Mouse (Mus musculus): ENCODE measurements around the gene Trappc13. TPM values are rescaled to one million over a fixed set of nuclear protein-coding genes. Genes with fewer than 3 reads are reported as not detected.
"Not testable (repeated sequence)": the region's sequence is repeated elsewhere in the genome, so short reads cannot be mapped to it uniquely, and the experiment has no call there.

Gene Trappc13
- polyA plus RNA-seq (2012; rRNA removed) = 1.7 and 4.6 TPM in 2 replicates

GRCm38 (mm10) chr13:104177796-104178649, at the start of gene Trappc13:
Gene Trappc13, minus strand, starts transcription at chr13:104178469.
- Histone ChIP-seq H3K4me3 (ENCODE audit: low read depth, low read length) (peak within 1 kb of the TSS; percentile 93), H3K36me3 (ENCODE audit: control insufficient read depth, insufficient read depth, low read length) (peaks cover 7% of the 10 kb centered on the region), H3K27ac (ENCODE audit: insufficient read depth, low read depth, low read length) (peak within 1 kb of the TSS; percentile 72), H3K27me3 (ENCODE audit: control insufficient read depth, insufficient read depth, low read length) (no peaks in the 10 kb centered on the region), H3K4me1 (ENCODE audit: control insufficient read depth, insufficient read depth, insufficient read length, low read length) (no peaks in the 10 kb centered on the region)
- WGBS = under 1% methylated on average over 32 of the region's 32 CpGs
- TF ChIP-seq POLR2A (IDR thresholded peaks at IDR 0.05; ENCODE audit: low read depth, low read length) = no peak; the same call in 1 of the 2 replicates
- no peak for TF ChIP-seq CTCF (IDR thresholded peaks at IDR 0.05; ENCODE audit: extremely low read depth, insufficient read length, insufficient replicate concordance, low read depth, low read length)

- peaks cover 4% of the 10 kb centered on the region for H3K36me3 ChIP-seq (ENCODE audit: control insufficient read depth, insufficient read depth, low read length)
- TF ChIP-seq CTCF (IDR thresholded peaks at IDR 0.05; ENCODE audit: extremely low read depth, insufficient read length, insufficient replicate concordance, low read depth, low read length) (no peak), POLR2A (IDR thresholded peaks at IDR 0.05; ENCODE audit: low read depth, low read length) (no peak)
- 7% methylated on average over 3 of the region's 3 CpGs for WGBS
- H3K27me3 ChIP-seq (ENCODE audit: control insufficient read depth, insufficient read depth, low read length) = no peaks in the 10 kb centered on the region
- no peak overlapping the region for H3K4me3 ChIP-seq (ENCODE audit: low read depth, low read length)
- H3K27ac ChIP-seq (ENCODE audit: insufficient read depth, low read depth, low read length) = no peak overlapping the region
- H3K4me1 ChIP-seq (ENCODE audit: control insufficient read depth, insufficient read depth, insufficient read length, low read length) = no peaks in the 10 kb centered on the region
Observed at GRCm38 (mm10) chr13:104227478-104227877, 49.2 kb upstream of the Trappc13 start.

GRCm38 (mm10) chr13:104204313-104204712, 26.0 kb upstream of the Trappc13 start:
- 31% methylated on average over 1 of the region's 1 CpGs for WGBS

GRCm38 (mm10) chr13:104195891-104196290, 17.6 kb upstream of the Trappc13 start:
- not testable (repeated sequence) for H3K27ac ChIP-seq (ENCODE audit: insufficient read depth, low read depth, low read length); H3K27me3 ChIP-seq (ENCODE audit: control insufficient read depth, insufficient read depth, low read length); H3K4me3 ChIP-seq (ENCODE audit: low read depth, low read length); H3K4me1 ChIP-seq (ENCODE audit: control insufficient read depth, insufficient read depth, insufficient read length, low read length)
- peaks cover 20% of the 10 kb centered on the region for H3K36me3 ChIP-seq (ENCODE audit: control insufficient read depth, insufficient read depth, low read length)

More at GRCm38 (mm10) chr13:104204313-104204712, 26.0 kb upstream of the Trappc13 start:
- peaks cover 26% of the 10 kb centered on the region for H3K36me3 ChIP-seq (ENCODE audit: control insufficient read depth, insufficient read depth, low read length)
- no peak overlapping the region for H3K4me3 ChIP-seq (ENCODE audit: low read depth, low read length)
- H3K4me1 ChIP-seq (ENCODE audit: control insufficient read depth, insufficient read depth, insufficient read length, low read length) = no peaks in the 10 kb centered on the region
- TF ChIP-seq POLR2A (IDR thresholded peaks at IDR 0.05; ENCODE audit: low read depth, low read length) = no peak
- TF ChIP-seq CTCF (IDR thresholded peaks at IDR 0.05; ENCODE audit: extremely low read depth, insufficient read length, insufficient replicate concordance, low read depth, low read length) = no peak
- H3K27ac ChIP-seq (ENCODE audit: insufficient read depth, low read depth, low read length) = no peak overlapping the region
- no peaks in the 10 kb centered on the region for H3K27me3 ChIP-seq (ENCODE audit: control insufficient read depth, insufficient read depth, low read length)

GRCm38 (mm10) chr13:104187357-104187756, 9.1 kb upstream of the Trappc13 start:
- 69% methylated on average over 4 of the region's 4 CpGs for WGBS
- H3K4me1 ChIP-seq (ENCODE audit: control insufficient read depth, insufficient read depth, insufficient read length, low read length) = no peaks in the 10 kb centered on the region

GRCm38 (mm10) chr13:104179176-104179888, 1.1 kb upstream of the Trappc13 start:
- TF ChIP-seq CTCF (IDR thresholded peaks at IDR 0.05; ENCODE audit: extremely low read depth, insufficient read length, insufficient replicate concordance, low read depth, low read length) (no peak), POLR2A (IDR thresholded peaks at IDR 0.05; ENCODE audit: low read depth, low read length) (no peak)
- Histone ChIP-seq H3K27me3 (ENCODE audit: control insufficient read depth, insufficient read depth, low read length) (no peaks in the 10 kb centered on the region), H3K4me1 (ENCODE audit: control insufficient read depth, insufficient read depth, insufficient read length, low read length) (no peaks in the 10 kb centered on the region), H3K27ac (ENCODE audit: insufficient read depth, low read depth, low read length) (peak overlapping the region; percentile 48), H3K4me3 (ENCODE audit: low read depth, low read length) (peak overlapping the region; percentile 93), H3K36me3 (ENCODE audit: control insufficient read depth, insufficient read depth, low read length) (peaks cover 8% of the 10 kb centered on the region)
- WGBS = 5% methylated on average over 13 of the region's 13 CpGs

More at GRCm38 (mm10) chr13:104187357-104187756, 9.1 kb upstream of the Trappc13 start:
- no peak overlapping the region for H3K4me3 ChIP-seq (ENCODE audit: low read depth, low read length)
- no peak for TF ChIP-seq CTCF (IDR thresholded peaks at IDR 0.05; ENCODE audit: extremely low read depth, insufficient read length, insufficient replicate concordance, low read depth, low read length)
- TF ChIP-seq POLR2A (IDR thresholded peaks at IDR 0.05; ENCODE audit: low read depth, low read length) = no peak
- no peak overlapping the region for H3K27ac ChIP-seq (ENCODE audit: insufficient read depth, low read depth, low read length)
- no peaks in the 10 kb centered on the region for H3K27me3 ChIP-seq (ENCODE audit: control insufficient read depth, insufficient read depth, low read length)
- H3K36me3 ChIP-seq (ENCODE audit: control insufficient read depth, insufficient read depth, low read length) = peaks cover 33% of the 10 kb centered on the region

GRCm38 (mm10) chr13:104178650-104179121, 417 bp upstream of the Trappc13 start, which contains the start of gene Trim23:
Gene Trim23, plus strand, starts transcription at chr13:104178797.
- peak within 1 kb of the TSS; percentile 72 for H3K27ac ChIP-seq (ENCODE audit: insufficient read depth, low read depth, low read length)
- H3K27me3 ChIP-seq (ENCODE audit: control insufficient read depth, insufficient read depth, low read length) = no peaks in the 10 kb centered on the region
- peaks cover 8% of the 10 kb centered on the region for H3K36me3 ChIP-seq (ENCODE audit: control insufficient read depth, insufficient read depth, low read length)
- TF ChIP-seq POLR2A (IDR thresholded peaks at IDR 0.05; ENCODE audit: low read depth, low read length) = peak; percentile 88
- TF ChIP-seq CTCF (IDR thresholded peaks at IDR 0.05; ENCODE audit: extremely low read depth, insufficient read length, insufficient replicate concordance, low read depth, low read length) = no peak
- H3K4me3 ChIP-seq (ENCODE audit: low read depth, low read length) = peak within 1 kb of the TSS; percentile 93
- no peaks in the 10 kb centered on the region for H3K4me1 ChIP-seq (ENCODE audit: control insufficient read depth, insufficient read depth, insufficient read length, low read length)
- under 1% methylated on average over 38 of the region's 38 CpGs for WGBS

All from small intestine, adult 2 months (tissue).